Mouse (Mus musculus): ENCODE results near the gene Zfp664. TPM values are rescaled to one million over a fixed set of nuclear protein-coding genes. Genes with fewer than 3 reads are reported as not detected.

Zfp664 gene
- polyA plus RNA-seq, 1 experiment from 2014 or later = 92.8 TPM

GRCm38 (mm10) chr5:124945046-124945445 lies 82.6 kb downstream of the Zfp664 start:
- Histone ChIP-seq H3K27me3 (ENCODE audit: insufficient read depth, low read length) (no peaks in the 10 kb centered on the region), H3K4me1 (replicated peaks; ENCODE audit: insufficient read depth, low read length) (0 out of 2 replicates have a peak, but pooled peaks cover 4% of the 10 kb centered on the region), H3K4me2 (ENCODE audit: low read length) (no peak overlapping the region), H3K27ac (no peak overlapping the region), H3K4me3 (replicated peaks; ENCODE audit: low read depth, low read length) (no peak overlapping the region), H3K9ac (ENCODE audit: low read depth, low read length) (no peak overlapping the region), H3K9me3 (replicated peaks; ENCODE audit: low read length) (no peaks in the 10 kb centered on the region), H3K36me3 (ENCODE audit: insufficient read depth, low read length) (no peaks in the 10 kb centered on the region)
- ATAC-seq (replicated peaks; ENCODE audit: low FRiP score, low read depth) (no peak), DNase-seq (ENCODE audit: low spot score) (no peak)
- WGBS = 90% methylated on average over 4 of the region's 4 CpGs
- TF ChIP-seq CTCF (IDR thresholded peaks at IDR 0.05; ENCODE audit: low read depth) = no peak

GRCm38 (mm10) chr5:124950623-124951278 lies 88.3 kb downstream of the Zfp664 start:
- ATAC-seq (replicated peaks; ENCODE audit: low FRiP score, low read depth) (no peak), DNase-seq (ENCODE audit: low spot score) (peak; percentile 18)
- H3K9ac ChIP-seq (ENCODE audit: low read depth, low read length) = no peak overlapping the region
- no peak overlapping the region for H3K4me2 ChIP-seq (ENCODE audit: low read length)
- H3K36me3 ChIP-seq (ENCODE audit: insufficient read depth, low read length) = no peaks in the 10 kb centered on the region
- no peaks in the 10 kb centered on the region for H3K9me3 ChIP-seq (replicated peaks; ENCODE audit: low read length)
- no peak for TF ChIP-seq CTCF (IDR thresholded peaks at IDR 0.05; ENCODE audit: low read depth)
- no peaks in the 10 kb centered on the region for H3K4me1 ChIP-seq (replicated peaks; ENCODE audit: insufficient read depth, low read length)
- 52% methylated on average over 13 of the region's 13 CpGs for WGBS
- H3K4me3 ChIP-seq (replicated peaks; ENCODE audit: low read depth, low read length) = no peak overlapping the region
- no peaks in the 10 kb centered on the region for H3K27me3 ChIP-seq (ENCODE audit: insufficient read depth, low read length)
- H3K27ac ChIP-seq = no peak overlapping the region

DNA sequence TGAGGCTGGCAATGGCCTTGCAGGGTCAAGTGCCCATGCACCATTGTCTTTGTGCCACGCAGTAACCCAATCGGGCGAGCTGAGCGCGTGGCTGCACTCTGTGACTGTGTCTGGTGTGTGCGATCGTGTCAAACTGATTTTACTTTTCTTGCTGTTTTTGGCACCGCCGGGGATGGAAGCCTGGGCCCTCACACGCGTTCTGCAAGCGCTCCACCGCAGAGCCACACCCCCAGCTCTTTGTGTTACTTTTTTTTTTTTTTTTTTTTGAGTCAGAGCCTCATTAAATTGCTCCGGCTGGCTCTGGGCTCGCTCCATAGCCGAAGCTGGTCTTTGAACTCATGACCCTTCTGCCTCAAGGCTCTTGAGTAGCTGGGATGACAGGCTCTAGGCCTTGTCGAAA lies 88.8 kb downstream of the Zfp664 start:
- DNase-seq (ENCODE audit: low spot score) = peak; percentile 57
- no peaks in the 10 kb centered on the region for H3K36me3 ChIP-seq (ENCODE audit: insufficient read depth, low read length)
- no peak overlapping the region for H3K27ac ChIP-seq
- no peaks in the 10 kb centered on the region for H3K4me1 ChIP-seq (replicated peaks; ENCODE audit: insufficient read depth, low read length)
- H3K4me3 ChIP-seq (replicated peaks; ENCODE audit: low read depth, low read length) = no peak overlapping the region
- no peaks in the 10 kb centered on the region for H3K27me3 ChIP-seq (ENCODE audit: insufficient read depth, low read length)
- WGBS = 51% methylated on average over 17 of the region's 17 CpGs
- no peaks in the 10 kb centered on the region for H3K9me3 ChIP-seq (replicated peaks; ENCODE audit: low read length)
- no peak for TF ChIP-seq CTCF (IDR thresholded peaks at IDR 0.05; ENCODE audit: low read depth)
- ATAC-seq (replicated peaks; ENCODE audit: low FRiP score, low read depth) = no peak
- no peak overlapping the region for H3K4me2 ChIP-seq (ENCODE audit: low read length)
- H3K9ac ChIP-seq (ENCODE audit: low read depth, low read length) = no peak overlapping the region

Other genes starting within 250 kb of the Zfp664 start
- gene Atp6v0a2, start 234.1 kb upstream of the Zfp664 start, polyA plus RNA-seq (2015; fragmentation: Nextera tagmentation; extraction: Ambion mirVana) = 33.6 and 34.5 TPM in 2 replicates
- 0.11 and 0.19 TPM in 2 replicates for gene Dnah10, start 137.6 kb upstream of the Zfp664 start, polyA plus RNA-seq (2015; fragmentation: Nextera tagmentation; extraction: Ambion mirVana)
- 6.6 and 7.8 TPM in 2 replicates for gene Ccdc92, start 267 bp upstream of the Zfp664 start, polyA plus RNA-seq (2015; fragmentation: Nextera tagmentation; extraction: Ambion mirVana)
- gene Rflna, start 140.5 kb downstream of the Zfp664 start, polyA plus RNA-seq (2015; fragmentation: Nextera tagmentation; extraction: Ambion mirVana) = 8.5 and 9.1 TPM in 2 replicates

All from kidney, postnatal 0 days (tissue).